Mouse (Mus musculus): ENCODE measurements around the gene Nin.

The Nin gene

GRCm38 (mm10) chr12:70118721-70119345 is 5.3 kb upstream of the Nin start:
- DNase-seq = no peak

- DNase-seq = no peak
Measured at GRCm38 (mm10) chr12:70117146-70117545, 3.6 kb upstream of the Nin start.

GRCm38 (mm10) chr12:70112090-70112383 is 1.5 kb downstream of the Nin start:
- DNase-seq = no peak

GRCm38 (mm10) chr12:70111367-70112089 is 2.0 kb downstream of the Nin start:
- DNase-seq = peak; percentile 82 to 89

GRCm38 (mm10) chr12:70111117-70111366 is 2.5 kb downstream of the Nin start:
- peak in 1 of 2 experiments; percentile 75 for DNase-seq

GRCm38 (mm10) chr12:70110375-70111116 is 3.0 kb downstream of the Nin start:
- peak; percentile 19 to 41 for DNase-seq

GRCm38 (mm10) chr12:70109921-70110320 is 3.6 kb downstream of the Nin start:
- DNase-seq = peak; percentile 29 to 45

GRCm38 (mm10) chr12:70108104-70108503 is 5.4 kb downstream of the Nin start:
- DNase-seq = no peak

- DNase-seq = peak in 1 of 2 experiments; percentile 46
Measured at GRCm38 (mm10) chr12:70106508-70106907, 7.0 kb downstream of the Nin start.

- DNase-seq = no peak
Measured at GRCm38 (mm10) chr12:70105885-70106284, 7.6 kb downstream of the Nin start.

- DNase-seq = peak; percentile 63 to 77
Measured at GRCm38 (mm10) chr12:70104776-70105420, 8.6 kb downstream of the Nin start.

GRCm38 (mm10) chr12:70104199-70104598 is 9.3 kb downstream of the Nin start:
- peak in 1 of 2 experiments; percentile 36 for DNase-seq

GRCm38 (mm10) chr12:70103257-70103656 is 10.3 kb downstream of the Nin start:
- no peak for DNase-seq

- DNase-seq = no peak
Measured at GRCm38 (mm10) chr12:70102426-70102825, 11.1 kb downstream of the Nin start.

GRCm38 (mm10) chr12:70101823-70102222 is 11.7 kb downstream of the Nin start:
- no peak for DNase-seq

GRCm38 (mm10) chr12:70097901-70098300 is 15.6 kb downstream of the Nin start:
- DNase-seq = no peak

GRCm38 (mm10) chr12:70097316-70097715 is 16.2 kb downstream of the Nin start:
- no peak for DNase-seq

GRCm38 (mm10) chr12:70093266-70093893 is 20.1 kb downstream of the Nin start:
- no peak for DNase-seq

- DNase-seq = no peak
Measured at GRCm38 (mm10) chr12:70088297-70088696, 25.2 kb downstream of the Nin start.

- no peak for DNase-seq
Measured at GRCm38 (mm10) chr12:70085351-70085750, 28.2 kb downstream of the Nin start.

GRCm38 (mm10) chr12:70084198-70084597 is 29.3 kb downstream of the Nin start:
- DNase-seq = no peak

- DNase-seq = no peak
Measured at GRCm38 (mm10) chr12:70083737-70084136, 29.8 kb downstream of the Nin start.

- no peak for DNase-seq
Measured at GRCm38 (mm10) chr12:70082935-70083532, 30.5 kb downstream of the Nin start.

Data from kidney, postnatal 4 days (tissue).